Mouse (Mus musculus): ENCODE measurements around the gene Trim27. TPM values are rescaled to one million over a fixed set of nuclear protein-coding genes. Genes with fewer than 3 reads are reported as not detected.

Gene Trim27
- polyA plus RNA-seq, 1 experiment from 2014 or later: 89.7 TPM

- peak overlapping the region; percentile 84 for H3K4me3 ChIP-seq (replicated peaks; ENCODE audit: low read length)
- H3K4me1 ChIP-seq (replicated peaks; ENCODE audit: control insufficient read depth, insufficient read depth, low read length): peaks cover 12% of the 10 kb centered on the region
- 20% methylated on average over 2 of the region's 2 CpGs for WGBS
- peak overlapping the region; percentile 97 for H3K4me2 ChIP-seq (ENCODE audit: low read length)
- H3K36me3 ChIP-seq (ENCODE audit: control insufficient read depth, insufficient read depth): no peaks in the 10 kb centered on the region
- H3K27me3 ChIP-seq (replicated peaks; ENCODE audit: control insufficient read depth, insufficient read depth, low read length): no peaks in the 10 kb centered on the region
- peak; percentile 45 for ATAC-seq
- H3K27ac ChIP-seq (ENCODE audit: low read length): no peak overlapping the region
- H3K9me3 ChIP-seq (ENCODE audit: control insufficient read depth, low read length): no peaks in the 10 kb centered on the region
- H3K9ac ChIP-seq (replicated peaks; ENCODE audit: low read depth, low read length): 0 out of 2 replicates have a peak overlapping the region, but pooled peaks have one; percentile 8
Observed at GRCm38 (mm10) chr13:21161591-21161990, 17.7 kb upstream of the Trim27 start.

GRCm38 (mm10) chr13:21162591-21162990, 16.7 kb upstream of the Trim27 start:
- ATAC-seq: no peak
- H3K4me3 ChIP-seq (replicated peaks; ENCODE audit: low read length): no peak overlapping the region
- no peaks in the 10 kb centered on the region for H3K27me3 ChIP-seq (replicated peaks; ENCODE audit: control insufficient read depth, insufficient read depth, low read length)
- no peak overlapping the region for H3K27ac ChIP-seq (ENCODE audit: low read length)
- H3K36me3 ChIP-seq (ENCODE audit: control insufficient read depth, insufficient read depth): no peaks in the 10 kb centered on the region
- H3K4me2 ChIP-seq (ENCODE audit: low read length): peak overlapping the region; percentile 5; the same call in 1 of the 2 replicates
- H3K9ac ChIP-seq (replicated peaks; ENCODE audit: low read depth, low read length): no peak overlapping the region
- 46% methylated on average over 5 of the region's 5 CpGs for WGBS
- H3K9me3 ChIP-seq (ENCODE audit: control insufficient read depth, low read length): no peaks in the 10 kb centered on the region
- peaks cover 12% of the 10 kb centered on the region for H3K4me1 ChIP-seq (replicated peaks; ENCODE audit: control insufficient read depth, insufficient read depth, low read length)

- Histone ChIP-seq H3K27me3 (replicated peaks; ENCODE audit: control insufficient read depth, insufficient read depth, low read length) (no peaks in the 10 kb centered on the region), H3K9me3 (ENCODE audit: control insufficient read depth, low read length) (no peaks in the 10 kb centered on the region), H3K9ac (replicated peaks; ENCODE audit: low read depth, low read length) (peak overlapping the region; percentile 36), H3K4me1 (replicated peaks; ENCODE audit: control insufficient read depth, insufficient read depth, low read length) (peaks cover 17% of the 10 kb centered on the region), H3K27ac (ENCODE audit: low read length) (no peak overlapping the region), H3K4me2 (ENCODE audit: low read length) (peak overlapping the region; percentile 72), H3K36me3 (ENCODE audit: control insufficient read depth, insufficient read depth) (no peaks in the 10 kb centered on the region), H3K4me3 (replicated peaks; ENCODE audit: low read length) (peak overlapping the region; percentile 48)
- ATAC-seq: peak; percentile 52
- under 1% methylated on average over 27 of the region's 27 CpGs for WGBS
Observed at GRCm38 (mm10) chr13:21166936-21167909, 12.0 kb upstream of the Trim27 start.

- ATAC-seq: peak; percentile 43
- Histone ChIP-seq H3K4me3 (replicated peaks; ENCODE audit: low read length) (peak overlapping the region; percentile 48), H3K27ac (ENCODE audit: low read length) (no peak overlapping the region), H3K27me3 (replicated peaks; ENCODE audit: control insufficient read depth, insufficient read depth, low read length) (no peaks in the 10 kb centered on the region), H3K9me3 (ENCODE audit: control insufficient read depth, low read length) (no peaks in the 10 kb centered on the region), H3K36me3 (ENCODE audit: control insufficient read depth, insufficient read depth) (no peaks in the 10 kb centered on the region), H3K4me2 (ENCODE audit: low read length) (peak overlapping the region; percentile 72), H3K4me1 (replicated peaks; ENCODE audit: control insufficient read depth, insufficient read depth, low read length) (peaks cover 16% of the 10 kb centered on the region), H3K9ac (replicated peaks; ENCODE audit: low read depth, low read length) (no peak overlapping the region; the same call in 1 of the 2 replicates)
- WGBS: under 1% methylated on average over 8 of the region's 8 CpGs
Observed at GRCm38 (mm10) chr13:21167910-21168300, 11.3 kb upstream of the Trim27 start.

- Histone ChIP-seq H3K4me2 (ENCODE audit: low read length) (peak overlapping the region; percentile 72), H3K9ac (replicated peaks; ENCODE audit: low read depth, low read length) (peak overlapping the region; percentile 39), H3K27me3 (replicated peaks; ENCODE audit: control insufficient read depth, insufficient read depth, low read length) (no peaks in the 10 kb centered on the region), H3K27ac (ENCODE audit: low read length) (no peak overlapping the region), H3K9me3 (ENCODE audit: control insufficient read depth, low read length) (no peaks in the 10 kb centered on the region), H3K4me3 (replicated peaks; ENCODE audit: low read length) (peak overlapping the region; percentile 48), H3K36me3 (ENCODE audit: control insufficient read depth, insufficient read depth) (no peaks in the 10 kb centered on the region), H3K4me1 (replicated peaks; ENCODE audit: control insufficient read depth, insufficient read depth, low read length) (peaks cover 20% of the 10 kb centered on the region)
- ATAC-seq: no peak
- under 1% methylated on average over 16 of the region's 16 CpGs for WGBS
Observed at GRCm38 (mm10) chr13:21168371-21169011, 10.8 kb upstream of the Trim27 start.

- peak overlapping the region; percentile 48 for H3K4me3 ChIP-seq (replicated peaks; ENCODE audit: low read length)
- peak overlapping the region; percentile 72 for H3K4me2 ChIP-seq (ENCODE audit: low read length)
- ATAC-seq: no peak
- no peak overlapping the region for H3K27ac ChIP-seq (ENCODE audit: low read length)
- no peaks in the 10 kb centered on the region for H3K9me3 ChIP-seq (ENCODE audit: control insufficient read depth, low read length)
- no peaks in the 10 kb centered on the region for H3K27me3 ChIP-seq (replicated peaks; ENCODE audit: control insufficient read depth, insufficient read depth, low read length)
- H3K36me3 ChIP-seq (ENCODE audit: control insufficient read depth, insufficient read depth): no peaks in the 10 kb centered on the region
- 3% methylated on average over 14 of the region's 14 CpGs for WGBS
- 0 out of 2 replicates have a peak overlapping the region, but pooled peaks have one; percentile 18 for H3K9ac ChIP-seq (replicated peaks; ENCODE audit: low read depth, low read length)
- peaks cover 20% of the 10 kb centered on the region for H3K4me1 ChIP-seq (replicated peaks; ENCODE audit: control insufficient read depth, insufficient read depth, low read length)
Observed at GRCm38 (mm10) chr13:21169121-21169656, 10.1 kb upstream of the Trim27 start.

- Histone ChIP-seq H3K36me3 (ENCODE audit: control insufficient read depth, insufficient read depth) (no peaks in the 10 kb centered on the region), H3K27ac (ENCODE audit: low read length) (peak overlapping the region; percentile 83), H3K4me1 (replicated peaks; ENCODE audit: control insufficient read depth, insufficient read depth, low read length) (peaks cover 20% of the 10 kb centered on the region), H3K9ac (replicated peaks; ENCODE audit: low read depth, low read length) (peak overlapping the region; percentile 50), H3K4me2 (ENCODE audit: low read length) (peak overlapping the region; percentile 72), H3K27me3 (replicated peaks; ENCODE audit: control insufficient read depth, insufficient read depth, low read length) (no peaks in the 10 kb centered on the region), H3K4me3 (replicated peaks; ENCODE audit: low read length) (peak overlapping the region; percentile 48), H3K9me3 (ENCODE audit: control insufficient read depth, low read length) (no peaks in the 10 kb centered on the region)
- WGBS: under 1% methylated on average over 39 of the region's 39 CpGs
- ATAC-seq: peak; percentile 84
Observed at GRCm38 (mm10) chr13:21169657-21170430, 9.4 kb upstream of the Trim27 start.

GRCm38 (mm10) chr13:21170431-21171155, 8.7 kb upstream of the Trim27 start:
- Histone ChIP-seq H3K9ac (replicated peaks; ENCODE audit: low read depth, low read length) (no peak overlapping the region), H3K4me1 (replicated peaks; ENCODE audit: control insufficient read depth, insufficient read depth, low read length) (peaks cover 20% of the 10 kb centered on the region), H3K27ac (ENCODE audit: low read length) (no peak overlapping the region), H3K27me3 (replicated peaks; ENCODE audit: control insufficient read depth, insufficient read depth, low read length) (no peaks in the 10 kb centered on the region), H3K4me3 (replicated peaks; ENCODE audit: low read length) (peak overlapping the region; percentile 48), H3K4me2 (ENCODE audit: low read length) (peak overlapping the region; percentile 72), H3K36me3 (ENCODE audit: control insufficient read depth, insufficient read depth) (no peaks in the 10 kb centered on the region), H3K9me3 (ENCODE audit: control insufficient read depth, low read length) (no peaks in the 10 kb centered on the region)
- ATAC-seq: no peak
- 44% methylated on average over 17 of the region's 17 CpGs for WGBS

Measured in forebrain, embryonic 16.5 days (tissue).